Mouse (Mus musculus) lung, embryonic 15.5 days (tissue): Measurements from ENCODE around the gene Tnp2. TPM values are rescaled to one million over a fixed set of nuclear protein-coding genes. Genes with fewer than 3 reads are reported as not detected.

Experiments used
- ATAC-seq: fragments of 200-750 bp; cut with Nextera tagmentation; 2 replicates; pipeline ENCODE4 v1.8.0; 2017; ENCODE audit warnings: moderate number of reproducible peaks, borderline replicate concordance; ENCODE audit not compliant: low FRiP score, low TSS enrichment; ENCODE audit errors: extremely low read depth
- H3K27ac ChIP-seq: fragments of 300-500 bp; sonication (generic); 2 replicates; pipeline ENCODE4 v1.5.1; 2015; ENCODE audit warnings: moderate library complexity, mild to moderate bottlenecking, inconsistent platforms
- H3K27me3 ChIP-seq: fragments of 300-500 bp; sonication (generic); 2 replicates; pipeline ENCODE4 v1.6.1; 2015; ENCODE audit warnings: inconsistent platforms
- H3K36me3 ChIP-seq: fragments of 300-500 bp; sonication (generic); 2 replicates; pipeline ENCODE4 v1.6.1; 2015; ENCODE audit warnings: inconsistent platforms
- H3K4me1 ChIP-seq: fragments of 300-500 bp; sonication (generic); 2 replicates; pipeline ENCODE4 v1.6.1; 2015; ENCODE audit warnings: inconsistent platforms
- H3K4me2 ChIP-seq: fragments of 300-500 bp; sonication (generic); 2 replicates; pipeline ENCODE4 v1.6.1; 2015; ENCODE audit warnings: inconsistent platforms, mild to moderate bottlenecking, moderate library complexity
- H3K4me3 ChIP-seq: fragments of 300-500 bp; sonication (generic); 2 replicates; pipeline ENCODE4 v1.5.1; 2015; ENCODE audit warnings: mild to moderate bottlenecking, inconsistent platforms
- H3K9ac ChIP-seq: fragments of 300-500 bp; sonication (generic); 2 replicates; pipeline ENCODE4 v1.6.1; 2015; ENCODE audit warnings: inconsistent platforms
- H3K9me3 ChIP-seq: fragments of 300-500 bp; sonication (generic); 2 replicates; pipeline ENCODE4 v1.6.1; 2016; ENCODE audit warnings: inconsistent platforms
- WGBS: fragments of 180-500 bp; shearing (Covaris S2); methylation state at CpG from one replicate; pipeline ENCODE4 v1.1.7; 2015; 5-methylcytosine and 5-hydroxymethylcytosine counted together
- polyA plus RNA-seq: library from polyadenylated mRNA; unstranded; fragments of >200 nt; fragmentation: Nextera tagmentation; extraction: Ambion mirVana; gene quantifications from 2 replicates; pipeline ENCODE4 v1.2.1, GENCODE M21; 2015

Gene Tnp2
- polyA plus RNA-seq, 1 experiment from 2014 or later: not detected

DNA sequence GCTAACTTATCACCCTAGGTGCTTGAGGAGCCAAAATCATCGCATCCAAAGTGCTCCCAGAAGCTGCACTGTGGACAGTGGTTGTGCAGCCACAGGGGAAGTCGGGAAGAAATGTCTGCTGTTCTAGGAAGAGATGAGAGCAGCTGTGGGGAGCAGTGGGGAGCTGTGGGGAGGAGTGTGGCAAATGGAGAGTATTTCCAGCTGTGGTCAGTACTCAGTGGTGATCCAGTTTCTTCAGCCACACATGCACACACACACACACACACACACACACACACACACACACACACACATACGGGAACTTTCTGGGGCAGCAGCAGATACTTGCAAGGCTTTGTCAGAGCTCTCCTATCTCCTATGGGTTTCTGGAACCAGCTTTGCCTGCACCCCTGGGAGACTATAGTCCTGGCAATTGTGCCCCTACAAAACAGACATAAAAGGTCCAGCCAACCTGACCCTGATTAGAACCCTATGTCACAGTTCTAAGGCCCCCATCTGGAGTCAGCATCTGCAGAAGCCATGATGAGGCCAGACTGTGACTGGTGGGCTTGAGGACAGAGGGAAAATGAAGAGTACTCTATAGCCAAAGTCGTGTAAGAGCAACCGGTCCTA, 25.8 kb downstream of the Tnp2 start:
- H3K4me3 ChIP-seq: no peak overlapping the region
- peaks cover 13% of the 10 kb centered on the region for H3K4me1 ChIP-seq
- H3K9ac ChIP-seq: no peak overlapping the region
- no peak for ATAC-seq
- H3K36me3 ChIP-seq: no peaks in the 10 kb centered on the region
- WGBS: 46% methylated on average over 5 of the region's 5 CpGs
- H3K4me2 ChIP-seq: no peak overlapping the region
- no peaks in the 10 kb centered on the region for H3K9me3 ChIP-seq
- no peaks in the 10 kb centered on the region; the same call in 1 of the 2 replicates for H3K27me3 ChIP-seq
- H3K27ac ChIP-seq: no peak overlapping the region

GRCm38 (mm10) chr16:10761182-10761581, 27.3 kb downstream of the Tnp2 start:
- Histone ChIP-seq H3K27ac (no peak overlapping the region), H3K4me3 (no peak overlapping the region), H3K9me3 (no peaks in the 10 kb centered on the region), H3K9ac (no peak overlapping the region), H3K36me3 (no peaks in the 10 kb centered on the region), H3K4me2 (no peak overlapping the region), H3K27me3 (no peaks in the 10 kb centered on the region), H3K4me1 (peaks cover 13% of the 10 kb centered on the region)
- no peak for ATAC-seq
- 66% methylated on average over 8 of the region's 8 CpGs for WGBS

DNA sequence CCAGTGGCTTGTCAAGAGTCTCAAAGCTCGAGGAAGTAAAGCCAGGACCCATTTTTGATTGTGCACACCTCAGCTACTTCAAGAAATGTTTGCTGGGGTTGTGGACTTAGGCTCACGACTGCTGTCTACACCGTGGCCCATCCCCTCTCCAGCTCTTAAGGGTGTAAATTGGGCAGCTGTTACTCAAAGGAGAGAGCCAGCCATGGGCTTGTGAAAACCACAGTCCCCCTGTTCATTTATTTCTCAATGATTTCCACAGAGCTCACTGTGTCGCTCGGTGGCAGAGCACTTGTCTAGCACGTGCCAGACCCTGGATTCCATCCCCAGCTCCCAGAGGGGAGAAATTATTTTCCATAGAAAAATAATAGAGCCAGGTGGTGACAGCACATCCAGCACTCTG, 32.3 kb downstream of the Tnp2 start:
- 0 out of 2 replicates have a peak, but pooled peaks have one; percentile 4 for ATAC-seq
- no peak overlapping the region for H3K4me3 ChIP-seq
- WGBS: 42% methylated on average over 6 of the region's 6 CpGs
- H3K36me3 ChIP-seq: no peaks in the 10 kb centered on the region
- no peak overlapping the region for H3K4me2 ChIP-seq
- H3K9ac ChIP-seq: no peak overlapping the region
- H3K27ac ChIP-seq: no peak overlapping the region
- H3K27me3 ChIP-seq: no peaks in the 10 kb centered on the region
- no peaks in the 10 kb centered on the region for H3K4me1 ChIP-seq
- H3K9me3 ChIP-seq: no peaks in the 10 kb centered on the region

GRCm38 (mm10) chr16:10754521-10755296, 33.8 kb downstream of the Tnp2 start:
- no peak overlapping the region for H3K27ac ChIP-seq
- no peak overlapping the region for H3K9ac ChIP-seq

GRCm38 (mm10) chr16:10749824-10750223, 38.6 kb downstream of the Tnp2 start:
- H3K27ac ChIP-seq: no peak overlapping the region
- H3K36me3 ChIP-seq: no peaks in the 10 kb centered on the region
- H3K9me3 ChIP-seq: no peaks in the 10 kb centered on the region
- H3K4me3 ChIP-seq: no peak overlapping the region
- no peaks in the 10 kb centered on the region for H3K27me3 ChIP-seq
- H3K9ac ChIP-seq: no peak overlapping the region
- H3K4me2 ChIP-seq: no peak overlapping the region
- ATAC-seq: peak; percentile 61
- WGBS: 25% methylated on average over 7 of the region's 7 CpGs
- peaks cover 9% of the 10 kb centered on the region for H3K4me1 ChIP-seq

More at GRCm38 (mm10) chr16:10754521-10755296, 33.8 kb downstream of the Tnp2 start:
- no peaks in the 10 kb centered on the region for H3K27me3 ChIP-seq
- no peaks in the 10 kb centered on the region for H3K9me3 ChIP-seq
- WGBS: 80% methylated on average over 3 of the region's 3 CpGs
- no peak for ATAC-seq
- no peak overlapping the region for H3K4me2 ChIP-seq
- H3K4me1 ChIP-seq: peaks cover 6% of the 10 kb centered on the region; the same call in 1 of the 2 replicates
- no peaks in the 10 kb centered on the region for H3K36me3 ChIP-seq
- no peak overlapping the region for H3K4me3 ChIP-seq

GRCm38 (mm10) chr16:10749226-10749625, 39.2 kb downstream of the Tnp2 start:
- Histone ChIP-seq H3K36me3 (no peaks in the 10 kb centered on the region), H3K9ac (no peak overlapping the region), H3K4me3 (no peak overlapping the region), H3K27me3 (no peaks in the 10 kb centered on the region), H3K4me1 (peaks cover 9% of the 10 kb centered on the region), H3K4me2 (no peak overlapping the region), H3K9me3 (no peaks in the 10 kb centered on the region), H3K27ac (no peak overlapping the region)
- ATAC-seq: peak; percentile 36; the same call in 1 of the 2 replicates
- 24% methylated on average over 7 of the region's 7 CpGs for WGBS

DNA sequence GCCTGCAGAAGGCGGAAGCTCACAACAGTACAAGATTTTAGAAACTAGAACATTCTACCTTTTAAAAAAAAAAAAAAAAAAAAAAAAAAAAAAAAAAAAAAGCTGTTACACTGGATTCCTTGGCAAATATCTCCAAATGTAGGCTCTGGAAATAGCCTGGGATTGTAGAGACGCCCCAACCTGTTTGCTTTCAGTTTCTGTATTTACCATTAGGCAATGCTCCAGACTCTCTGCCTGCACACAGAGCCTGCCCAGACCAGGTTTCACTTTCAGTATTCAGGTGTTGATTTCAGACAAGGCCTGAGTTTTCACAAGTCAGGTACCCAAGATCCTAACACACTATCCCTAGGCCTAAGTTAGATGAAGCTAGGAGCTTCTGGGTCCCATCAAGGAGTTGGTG, 47.4 kb downstream of the Tnp2 start:
- 73% methylated on average over 2 of the region's 2 CpGs for WGBS

DNA sequence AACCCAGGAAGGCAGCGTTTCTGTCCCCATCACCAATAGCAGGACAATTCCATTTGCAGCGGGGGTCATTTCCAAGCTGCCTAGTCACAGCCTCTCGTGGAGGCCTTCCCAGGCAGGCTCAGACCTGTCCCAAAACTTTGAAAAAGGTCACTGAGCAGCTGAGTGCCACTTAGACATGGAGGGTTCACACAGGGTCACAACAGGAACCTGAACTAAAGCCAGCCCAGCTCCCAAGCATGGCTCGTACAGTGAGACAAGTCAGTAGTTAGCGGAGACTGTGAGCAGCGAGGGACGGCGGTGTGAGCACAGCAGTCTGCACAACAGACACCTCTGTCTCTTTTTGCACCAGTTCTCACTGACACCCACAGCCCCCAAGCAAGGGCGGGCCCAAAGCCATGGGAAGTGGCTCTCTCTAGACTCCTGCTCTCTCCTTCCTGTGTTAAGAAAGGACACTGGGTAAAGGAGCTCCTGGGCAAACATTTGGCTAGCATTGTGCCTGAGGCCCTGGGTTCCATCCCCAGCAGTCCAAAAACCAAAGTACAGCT, 48.5 kb downstream of the Tnp2 start:
- no peaks in the 10 kb centered on the region for H3K27me3 ChIP-seq
- H3K4me3 ChIP-seq: no peak overlapping the region
- peaks cover 51% of the 10 kb centered on the region for H3K4me1 ChIP-seq
- 58% methylated on average over 9 of the region's 9 CpGs for WGBS
- ATAC-seq: no peak
- H3K4me2 ChIP-seq: no peak overlapping the region
- H3K27ac ChIP-seq: no peak overlapping the region
- no peaks in the 10 kb centered on the region for H3K9me3 ChIP-seq
- H3K36me3 ChIP-seq: no peaks in the 10 kb centered on the region
- H3K9ac ChIP-seq: no peak overlapping the region

More for the DNA sequence above, 47.4 kb downstream of the Tnp2 start:
- ATAC-seq: peak; percentile 44; the same call in 1 of the 2 replicates
- Histone ChIP-seq H3K27me3 (no peaks in the 10 kb centered on the region), H3K4me1 (peaks cover 41% of the 10 kb centered on the region), H3K27ac (peak overlapping the region; percentile 30; the same call in 1 of the 2 replicates), H3K4me3 (no peak overlapping the region), H3K9me3 (no peaks in the 10 kb centered on the region), H3K4me2 (no peak overlapping the region), H3K36me3 (no peaks in the 10 kb centered on the region), H3K9ac (no peak overlapping the region)

DNA sequence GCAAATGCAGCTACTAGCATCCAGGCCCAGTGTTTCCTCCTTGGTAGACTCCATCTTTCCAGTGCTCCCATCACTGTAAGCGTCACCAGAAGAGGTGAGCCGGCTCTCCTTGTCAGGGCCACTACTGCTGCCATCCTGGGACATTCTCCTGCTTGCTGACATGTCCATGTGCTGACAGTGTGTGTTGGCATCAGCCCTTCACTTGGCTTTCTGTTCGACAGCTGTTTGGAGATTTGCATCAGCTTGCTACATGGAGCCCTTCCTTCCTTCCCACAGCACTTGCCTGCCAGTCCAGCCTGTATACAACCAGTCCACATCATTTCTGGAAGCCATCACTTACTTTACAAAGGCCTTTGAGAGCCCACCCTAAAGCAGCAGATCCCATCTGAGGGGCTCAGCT, 49.6 kb downstream of the Tnp2 start:
- Histone ChIP-seq H3K27me3 (no peaks in the 10 kb centered on the region), H3K4me1 (peaks cover 51% of the 10 kb centered on the region), H3K4me2 (no peak overlapping the region), H3K9me3 (no peaks in the 10 kb centered on the region), H3K9ac (no peak overlapping the region), H3K4me3 (no peak overlapping the region), H3K27ac (peak overlapping the region; percentile 83), H3K36me3 (no peaks in the 10 kb centered on the region)
- WGBS: 69% methylated on average over 3 of the region's 3 CpGs
- no peak for ATAC-seq

Other genes starting within 250 kb of the Tnp2 start
- gene Dexi, start 245.6 kb downstream of the Tnp2 start, polyA plus RNA-seq: 25.5 and 25.6 TPM in 2 replicates
- gene Clec16a, start 243.3 kb downstream of the Tnp2 start, polyA plus RNA-seq: 27.7 and 29.3 TPM in 2 replicates
- gene Socs1, start 3.1 kb downstream of the Tnp2 start, polyA plus RNA-seq: 9.8 and 10.4 TPM in 2 replicates
- not detected in 2 replicates for gene Prm3, start 2.3 kb upstream of the Tnp2 start, polyA plus RNA-seq
- not detected in 2 replicates for gene Prm2, start 7.5 kb upstream of the Tnp2 start, polyA plus RNA-seq
- gene Prm1, start 17.2 kb upstream of the Tnp2 start, polyA plus RNA-seq: 0.36 TPM in 1 of 2 replicates, not detected in the other
- not detected in 2 replicates for gene Gm11172, start 24.3 kb upstream of the Tnp2 start, polyA plus RNA-seq
- 4.7 and 5.2 TPM in 2 replicates for gene Rmi2, start 46.4 kb upstream of the Tnp2 start, polyA plus RNA-seq